Mouse (Mus musculus) NIH3T3 (cell line): ENCODE measurements around the gene B4galnt4.

Experiments
- DNase-seq: peaks from one replicate; pipeline ENCODE4 v3.0.0-alpha.2; 2012; ENCODE audit warnings: low read depth

Gene B4galnt4

GRCm38 (mm10) chr7:141041661-141042060, 19.2 kb upstream of the B4galnt4 start:
- DNase-seq = peak; percentile 92

GRCm38 (mm10) chr7:141042539-141042938, 18.4 kb upstream of the B4galnt4 start:
- DNase-seq = no peak

- peak; percentile 50 for DNase-seq
Observed at GRCm38 (mm10) chr7:141046931-141047580, 13.8 kb upstream of the B4galnt4 start.

- peak; percentile 93 for DNase-seq
Observed at GRCm38 (mm10) chr7:141047581-141048225, 13.2 kb upstream of the B4galnt4 start.

GRCm38 (mm10) chr7:141048226-141049218, 12.4 kb upstream of the B4galnt4 start:
- peak; percentile 97 for DNase-seq

- peak; percentile 37 for DNase-seq
Observed at GRCm38 (mm10) chr7:141049326-141049725, 11.6 kb upstream of the B4galnt4 start.

- DNase-seq = no peak
Observed at GRCm38 (mm10) chr7:141051060-141051685, 9.7 kb upstream of the B4galnt4 start.

- no peak for DNase-seq
Observed at GRCm38 (mm10) chr7:141052016-141052415, 8.9 kb upstream of the B4galnt4 start.

GRCm38 (mm10) chr7:141052421-141052820, 8.5 kb upstream of the B4galnt4 start:
- DNase-seq = no peak

- DNase-seq = no peak
Observed at GRCm38 (mm10) chr7:141055785-141056184, 5.1 kb upstream of the B4galnt4 start.

GRCm38 (mm10) chr7:141056976-141057375, 3.9 kb upstream of the B4galnt4 start:
- no peak for DNase-seq

GRCm38 (mm10) chr7:141057541-141057940, 3.4 kb upstream of the B4galnt4 start:
- DNase-seq = no peak

- DNase-seq = peak; percentile 78
Observed at GRCm38 (mm10) chr7:141058601-141059341, 2.1 kb upstream of the B4galnt4 start.

- no peak for DNase-seq
Observed at GRCm38 (mm10) chr7:141059929-141060328, 975 bp upstream of the B4galnt4 start.

GRCm38 (mm10) chr7:141061269-141061692, 377 bp downstream of the B4galnt4 start:
- no peak for DNase-seq

- no peak for DNase-seq
Observed at GRCm38 (mm10) chr7:141062525-141062924, 1.6 kb downstream of the B4galnt4 start.

GRCm38 (mm10) chr7:141063353-141063752, 2.4 kb downstream of the B4galnt4 start:
- DNase-seq = no peak

- no peak for DNase-seq
Observed at GRCm38 (mm10) chr7:141064175-141064574, 3.3 kb downstream of the B4galnt4 start.

GRCm38 (mm10) chr7:141064576-141064975, 3.7 kb downstream of the B4galnt4 start:
- no peak for DNase-seq

- no peak for DNase-seq
Observed at GRCm38 (mm10) chr7:141068351-141068750, 7.4 kb downstream of the B4galnt4 start.
